9 mouse cellular contexts compared by ENCODE assay signal in genomic region chr12:86827241-86827606, GRCm38 (mm10). TPM values are rescaled to one million over a fixed set of nuclear protein-coding genes. Genes with fewer than 3 reads are reported as not detected.
A peak's percentile ranks its signal among the peaks of the same experiment; 100 is the strongest.
DNase-seq lines count a peak whose midpoint lies in the region; ATAC-seq and TF ChIP-seq lines count a peak whose summit lies in the region.
"Had no signal": no experiment of that assay in that cellular context is flagged by ENCODE, and none has a peak within 500 bp of the region (broad histone marks: within the 10 kb centered on the region; RNA-seq: fewer than 3 reads in every experiment).

No protein-coding gene starts in this region.

- WGBS in lung, embryonic 16.5 days: 90% methylated on average over 2 of the region's 2 CpGs
- WGBS in hindbrain, postnatal 0 days: 58% methylated on average over 2 of the region's 2 CpGs
- 89% methylated on average over 2 of the region's 2 CpGs for WGBS in stomach, embryonic 16.5 days

- no peak overlapping the region for H3K4me3 ChIP-seq in lung, embryonic 16.5 days (ENCODE audit: low read length)
- H3K4me3 ChIP-seq in hindbrain, postnatal 0 days (ENCODE audit: low read length): no peak overlapping the region
- H3K4me3 ChIP-seq in stomach, embryonic 16.5 days (replicated peaks; ENCODE audit: low read length): no peak overlapping the region
- H3K4me3 ChIP-seq: liver, embryonic 13.5 days had no signal

- no peak for ATAC-seq in lung, embryonic 16.5 days (ENCODE audit: low read depth)
- no peak for ATAC-seq in hindbrain, postnatal 0 days
- ATAC-seq in stomach, embryonic 16.5 days (ENCODE audit: insufficient read depth, low FRiP score): no peak

- no peak for TF ChIP-seq CTCF in hindbrain, postnatal 0 days (IDR thresholded peaks at IDR 0.05; ENCODE audit: low read depth)

- H3K4me1 ChIP-seq in lung, embryonic 16.5 days (replicated peaks; ENCODE audit: control insufficient read depth, insufficient read depth, low read length): peaks cover 55% of the 10 kb centered on the region
- peaks cover 44% of the 10 kb centered on the region for H3K4me1 ChIP-seq in hindbrain, postnatal 0 days (ENCODE audit: insufficient read depth, low read length)
- H3K4me1 ChIP-seq in stomach, embryonic 16.5 days (ENCODE audit: control insufficient read depth, insufficient read depth, low read length): peaks cover 46% of the 10 kb centered on the region

- no peaks in the 10 kb centered on the region for H3K27me3 ChIP-seq in lung, embryonic 16.5 days (ENCODE audit: control insufficient read depth, insufficient read depth, low read depth, low read length)
- H3K27me3 ChIP-seq in hindbrain, postnatal 0 days (ENCODE audit: insufficient read depth, low read length): no peaks in the 10 kb centered on the region
- no peaks in the 10 kb centered on the region for H3K27me3 ChIP-seq in stomach, embryonic 16.5 days (ENCODE audit: control insufficient read depth, insufficient read depth, low read length)
- H3K27me3 ChIP-seq: liver, embryonic 13.5 days had no signal

- DNase-seq in heart, adult 11 months: peak; percentile 90
- no peak for DNase-seq in heart, postnatal 4 days
- DNase-seq in lung, postnatal 10 days: no peak
- DNase-seq in hindbrain, postnatal 0 days (ENCODE audit: low spot score): no peak
- DNase-seq in left cerebral cortex, postnatal 25 days (ENCODE audit: low spot score in 2 of 2): no peak
- no peak for DNase-seq in gastrocnemius, postnatal 10 days
- DNase-seq: liver, embryonic 13.5 days had no signal

- H3K4me2 ChIP-seq in lung, embryonic 16.5 days (ENCODE audit: low read depth, low read length): no peak overlapping the region
- H3K4me2 ChIP-seq in hindbrain, postnatal 0 days (ENCODE audit: low read depth, low read length): no peak overlapping the region
- H3K4me2 ChIP-seq in stomach, embryonic 16.5 days (ENCODE audit: low read depth, low read length): no peak overlapping the region
- H3K4me2 ChIP-seq: liver, embryonic 13.5 days had no signal

- no peak overlapping the region for H3K9ac ChIP-seq in lung, embryonic 16.5 days (ENCODE audit: low read length)
- H3K9ac ChIP-seq in hindbrain, postnatal 0 days (replicated peaks; ENCODE audit: low read length): no peak overlapping the region
- H3K9ac ChIP-seq in stomach, embryonic 16.5 days (ENCODE audit: low read length): no peak overlapping the region
- H3K9ac ChIP-seq: liver, embryonic 13.5 days had no signal

- intact Hi-C loops in left cerebral cortex, postnatal 25 days (cut with DNase I): no loop called here

- no peaks in the 10 kb centered on the region for H3K9me3 ChIP-seq in lung, embryonic 16.5 days (ENCODE audit: control insufficient read depth, low read length)
- no peaks in the 10 kb centered on the region for H3K9me3 ChIP-seq in hindbrain, postnatal 0 days (ENCODE audit: low read length)
- H3K9me3 ChIP-seq in stomach, embryonic 16.5 days (replicated peaks; ENCODE audit: control insufficient read depth, low read length): no peaks in the 10 kb centered on the region
- H3K9me3 ChIP-seq: liver, embryonic 13.5 days had no signal

- H3K27ac ChIP-seq in lung, embryonic 16.5 days (ENCODE audit: low read length): peak overlapping the region; percentile 96
- peak overlapping the region; percentile 34; the same call in 1 of the 2 replicates for H3K27ac ChIP-seq in hindbrain, postnatal 0 days
- 0 out of 2 replicates have a peak overlapping the region, but pooled peaks have one; percentile 29 for H3K27ac ChIP-seq in stomach, embryonic 16.5 days (ENCODE audit: low read length)
- H3K27ac ChIP-seq: liver, embryonic 13.5 days had no signal

- no peaks in the 10 kb centered on the region for H3K36me3 ChIP-seq in lung, embryonic 16.5 days (ENCODE audit: control insufficient read depth, insufficient read depth, low read length)
- no peaks in the 10 kb centered on the region for H3K36me3 ChIP-seq in hindbrain, postnatal 0 days (ENCODE audit: insufficient read depth, low read length)
- no peaks in the 10 kb centered on the region for H3K36me3 ChIP-seq in stomach, embryonic 16.5 days (ENCODE audit: control insufficient read depth, insufficient read depth, low read length)
- H3K36me3 ChIP-seq: liver, embryonic 13.5 days had no signal

RNA-seq across cellular contexts. Expression of gene Irf2bpl, which starts 57.4 kb away (rescaled TPM):
- total RNA-seq in heart, postnatal 4 days (2021): 10 to 100 TPM; 85.8 to 86.2 TPM
- 28.8 and 34.2 TPM in 2 replicates for polyA plus RNA-seq in lung, embryonic 16.5 days (2015; fragmentation: Nextera tagmentation; extraction: Ambion mirVana)
- total RNA-seq in hindbrain, postnatal 0 days (2014; rRNA removed): 146 and 159 TPM in 2 replicates
- 59.4 and 66.9 TPM in 2 replicates for polyA plus RNA-seq in hindbrain, postnatal 0 days (2015; fragmentation: Nextera tagmentation; extraction: Ambion mirVana)
- polyA plus RNA-seq in stomach, embryonic 16.5 days (2015; fragmentation: Nextera tagmentation; extraction: Ambion mirVana): 10.1 and 11.7 TPM in 2 replicates
- 10 to 100 TPM; 61.9 to 78.7 TPM for total RNA-seq in left cerebral cortex, postnatal 25 days (2021)
- total RNA-seq in gastrocnemius, postnatal 10 days (2021): 10 to 100 TPM; 42.9 to 46.7 TPM

Comparison
In these comparisons a context has a peak if more than half of its experiments do, and no peak if none do; other contexts are left out.
1. H3K27ac ChIP-seq: peak in every context shown above with its lines; median percentile 96 in lung, embryonic 16.5 days; 34 in hindbrain, postnatal 0 days; 29 in stomach, embryonic 16.5 days.